Mouse (Mus musculus) gastrocnemius, adult 18-20 months (tissue): Measurements from ENCODE around the gene Cfap126. TPM values are rescaled to one million over a fixed set of nuclear protein-coding genes. Genes with fewer than 3 reads are reported as not detected.
A peak's percentile ranks its signal among the peaks of the same experiment; 100 is the strongest.
"Not testable (repeated sequence)": the region's sequence is repeated elsewhere in the genome, so short reads cannot be mapped to it uniquely, and the experiment has no call there.

Experiments
- DNase-seq: peaks from one replicate; pipeline ENCODE4 v3.0.0; 2021; ENCODE audit warnings: low spot score
- long read RNA-seq, 2 experiments: library from polyadenylated mRNA; stranded (forward); transcript quantifications; one replicate each; pipeline ENCODE4 v2.0.0; 2021
- total RNA-seq, 2 experiments: library from RNA; stranded (reverse); gene quantifications; 2 replicates each; pipeline ENCODE4 v1.2.3; 2021

Cfap126 gene
- 1 to 10 TPM; 1.2 to 2.0 TPM for total RNA-seq
- long read RNA-seq, experiment 1, partial matches to known transcripts, result 2 of 4 reads
- long read RNA-seq, experiment 1, other reads (novel, unspliced or antisense), result 0 of 4 reads
- long read RNA-seq, experiment 2, partial matches to known transcripts, result 0 of 1 reads
- long read RNA-seq, experiment 2, other reads (novel, unspliced or antisense), result 0 of 1 reads

GRCm38 (mm10) chr1:171113873-171114299 lies at the start of gene Cfap126:
TSS of gene Cfap126 (plus strand) at chr1:171113918.
- DNase-seq, result peak; percentile 94

DNA sequence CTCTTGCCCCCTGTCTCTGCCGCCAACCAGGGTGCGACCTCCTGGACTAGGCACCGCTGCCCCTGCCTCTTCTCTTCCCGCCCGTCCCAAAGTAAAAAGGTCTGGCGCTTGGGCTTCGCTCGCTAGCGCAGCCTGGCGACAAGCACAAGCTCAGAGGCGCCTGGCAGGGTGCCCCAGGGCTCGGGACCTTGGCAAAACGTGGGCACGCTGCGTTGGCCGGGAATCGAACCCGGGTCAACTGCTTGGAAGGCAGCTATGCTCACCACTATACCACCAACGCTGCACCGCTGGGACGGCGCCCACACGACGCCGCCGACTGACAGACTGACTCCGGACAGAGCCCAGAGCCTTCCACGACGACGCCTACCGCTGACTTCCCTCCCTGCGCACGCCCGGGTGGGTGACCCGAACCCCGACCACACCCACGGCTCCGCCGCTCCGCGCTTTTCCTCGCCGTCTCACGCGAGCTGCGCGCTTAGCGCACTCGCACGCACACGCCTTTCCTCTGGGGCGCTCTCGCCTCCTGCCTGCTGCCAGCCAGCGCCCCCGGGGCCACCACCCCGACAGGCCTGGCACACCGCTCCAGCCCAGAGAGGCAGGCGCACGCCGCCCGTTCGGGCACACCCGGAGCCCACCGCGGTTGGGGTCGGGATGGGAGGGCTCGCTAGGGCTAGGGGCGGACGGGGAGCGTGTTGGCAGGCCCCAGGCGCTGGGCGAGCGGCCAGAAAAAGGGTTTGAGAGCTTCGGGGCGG lies 49.1 kb upstream of the Cfap126 start, which contains the start of gene Fcgr3:
TSS of gene Fcgr3 (minus strand) at position 445 of the 752 bp plus-strand sequence.
- peak; percentile 73 for DNase-seq

DNA sequence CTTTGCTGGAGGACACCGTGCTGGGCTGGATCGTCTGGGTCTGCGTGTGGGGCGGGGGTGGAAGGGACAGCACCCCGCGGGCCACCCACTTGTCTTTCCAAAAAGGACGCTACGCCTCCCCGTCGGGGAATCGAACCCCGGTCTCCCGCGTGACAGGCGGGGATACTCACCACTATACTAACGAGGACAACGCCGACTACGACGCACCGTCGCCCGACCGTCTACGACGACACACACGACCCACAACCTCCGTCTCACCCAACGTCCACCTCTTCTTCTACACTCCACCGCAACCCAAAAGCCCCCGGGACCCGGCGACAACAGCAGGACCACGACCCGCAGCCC lies 48.5 kb upstream of the Cfap126 start:
- peak; percentile 29 for DNase-seq

DNA sequence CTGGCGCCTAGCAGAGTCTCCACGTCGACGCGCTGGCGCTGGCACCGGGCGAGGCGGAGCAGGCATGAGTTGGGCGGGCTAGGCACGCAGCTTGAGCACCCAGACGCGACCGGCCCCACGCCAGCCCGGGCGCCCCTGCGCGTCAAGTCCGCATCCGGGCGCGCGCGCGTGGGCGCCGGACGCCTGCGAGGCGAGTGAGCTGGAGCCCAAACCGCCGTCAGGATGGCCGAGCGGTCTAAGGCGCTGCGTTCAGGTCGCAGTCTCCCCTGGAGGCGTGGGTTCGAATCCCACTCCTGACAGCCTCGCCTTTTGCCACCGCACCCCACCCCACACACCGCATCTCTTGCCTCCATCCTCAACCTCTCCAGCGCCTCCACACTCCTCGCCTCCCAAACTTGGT lies 48.0 kb upstream of the Cfap126 start:
- DNase-seq, result not testable (repeated sequence)

GRCm38 (mm10) chr1:171066583-171066982 lies 47.1 kb upstream of the Cfap126 start:
- not testable (repeated sequence) for DNase-seq

GRCm38 (mm10) chr1:171067928-171068327 lies 45.8 kb upstream of the Cfap126 start:
- not testable (repeated sequence) for DNase-seq

- not testable (repeated sequence) for DNase-seq
Measured at GRCm38 (mm10) chr1:171069508-171069907, 44.2 kb upstream of the Cfap126 start.

DNA sequence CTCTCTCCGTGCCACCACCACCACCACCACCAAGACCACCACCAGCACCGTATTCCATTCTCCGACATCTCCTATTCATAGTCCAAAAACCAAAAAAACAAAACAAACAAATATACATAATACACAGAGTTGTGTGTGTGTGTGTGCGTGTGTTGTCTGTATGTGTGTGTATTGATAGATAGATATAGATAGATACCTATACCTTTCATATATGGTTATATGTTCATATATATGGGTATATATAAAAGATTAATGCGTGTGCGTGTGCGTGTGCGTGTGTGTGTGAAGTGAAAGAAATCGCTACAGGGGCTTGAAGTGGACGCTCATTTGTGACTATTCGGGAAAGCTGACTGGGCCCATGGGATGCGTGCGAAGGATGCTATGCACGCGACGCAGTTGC lies 42.8 kb upstream of the Cfap126 start:
- DNase-seq, result not testable (repeated sequence)

DNA sequence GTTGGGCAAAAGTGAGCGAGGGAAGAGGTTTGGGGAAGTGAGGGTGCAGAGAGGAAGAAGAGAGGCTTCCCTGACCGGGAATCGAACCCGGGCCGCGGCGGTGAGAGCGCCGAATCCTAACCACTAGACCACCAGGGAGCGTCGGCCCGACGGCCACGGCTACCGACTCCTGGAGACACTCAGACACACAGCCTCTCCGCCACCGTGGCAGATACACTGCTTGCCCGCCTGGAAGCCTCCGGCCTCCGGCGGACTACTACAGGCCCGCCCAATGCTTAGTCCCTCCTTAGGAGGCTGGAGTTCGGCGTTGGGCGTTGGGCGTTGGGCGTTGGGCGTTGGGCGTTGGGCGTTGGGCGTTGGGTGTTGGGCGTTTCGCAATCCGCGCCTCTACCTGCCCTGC lies 42.0 kb upstream of the Cfap126 start:
- DNase-seq, result not testable (repeated sequence)

DNA sequence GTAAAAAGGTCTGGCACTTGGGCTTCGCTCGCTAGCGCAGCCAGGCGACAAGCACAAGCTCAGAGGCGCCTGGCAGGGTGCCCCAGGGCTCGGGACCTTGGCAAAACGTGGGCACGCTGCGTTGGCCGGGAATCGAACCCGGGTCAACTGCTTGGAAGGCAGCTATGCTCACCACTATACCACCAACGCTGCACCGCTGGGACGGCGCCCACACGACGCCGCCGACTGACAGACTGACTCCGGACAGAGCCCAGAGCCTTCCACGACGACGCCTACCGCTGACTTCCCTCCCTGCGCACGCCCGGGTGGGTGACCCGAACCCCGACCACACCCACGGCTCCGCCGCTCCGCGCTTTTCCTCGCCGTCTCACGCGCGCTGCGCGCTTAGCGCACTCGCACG lies 41.5 kb upstream of the Cfap126 start:
- DNase-seq, result not testable (repeated sequence)

- DNase-seq, result not testable (repeated sequence)
Measured at GRCm38 (mm10) chr1:171074283-171074682, 39.4 kb upstream of the Cfap126 start.

GRCm38 (mm10) chr1:171076176-171076575 lies 37.5 kb upstream of the Cfap126 start:
- not testable (repeated sequence) for DNase-seq

GRCm38 (mm10) chr1:171077192-171077591 lies 36.5 kb upstream of the Cfap126 start:
- DNase-seq, result not testable (repeated sequence)

DNA sequence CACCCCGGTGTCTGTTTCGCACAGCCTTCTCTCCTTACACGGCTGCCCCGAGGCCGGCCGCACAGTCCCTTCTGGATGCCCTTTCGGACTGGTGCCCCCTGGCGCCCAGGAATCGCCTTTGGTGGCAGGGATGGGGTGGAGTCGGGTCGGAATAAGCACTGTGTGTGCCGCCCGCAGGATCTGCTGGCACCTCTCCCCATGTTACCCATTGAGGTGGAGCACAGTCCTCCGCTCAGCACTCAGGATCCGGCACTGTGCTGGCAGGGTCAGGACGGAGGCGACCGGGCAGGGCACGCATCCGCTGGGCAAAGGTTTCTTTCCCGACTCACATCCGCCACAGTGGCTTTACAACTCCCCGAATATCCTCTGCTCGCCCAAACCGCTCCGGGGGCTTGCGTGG lies 35.8 kb upstream of the Cfap126 start:
- not testable (repeated sequence) for DNase-seq

DNA sequence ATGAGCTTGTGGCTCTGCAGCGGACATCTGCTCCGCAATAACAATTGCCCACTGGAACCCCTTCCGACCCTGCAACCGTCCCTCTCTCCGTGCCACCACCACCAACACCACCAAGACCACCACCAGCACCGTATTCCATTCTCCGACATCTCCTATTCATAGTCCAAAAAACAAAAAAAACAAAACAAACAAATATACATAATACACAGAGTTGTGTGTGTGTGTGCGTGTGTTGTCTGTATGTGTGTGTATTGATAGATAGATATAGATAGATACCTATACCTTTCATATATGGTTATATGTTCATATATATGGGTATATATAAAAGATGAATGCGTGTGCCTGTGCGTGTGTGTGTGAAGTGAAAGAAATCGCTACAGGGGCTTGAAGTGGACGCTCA lies 35.3 kb upstream of the Cfap126 start:
- not testable (repeated sequence) for DNase-seq

- DNase-seq, result not testable (repeated sequence)
Measured at GRCm38 (mm10) chr1:171079345-171079744, 34.4 kb upstream of the Cfap126 start.

DNA sequence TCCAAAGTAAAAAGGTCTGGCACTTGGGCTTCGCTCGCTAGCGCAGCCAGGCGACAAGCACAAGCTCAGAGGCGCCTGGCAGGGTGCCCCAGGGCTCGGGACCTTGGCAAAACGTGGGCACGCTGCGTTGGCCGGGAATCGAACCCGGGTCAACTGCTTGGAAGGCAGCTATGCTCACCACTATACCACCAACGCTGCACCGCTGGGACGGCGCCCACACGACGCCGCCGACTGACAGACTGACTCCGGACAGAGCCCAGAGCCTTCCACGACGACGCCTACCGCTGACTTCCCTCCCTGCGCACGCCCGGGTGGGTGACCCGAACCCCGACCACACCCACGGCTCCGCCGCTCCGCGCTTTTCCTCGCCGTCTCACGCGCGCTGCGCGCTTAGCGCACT lies 33.9 kb upstream of the Cfap126 start:
- not testable (repeated sequence) for DNase-seq

DNA sequence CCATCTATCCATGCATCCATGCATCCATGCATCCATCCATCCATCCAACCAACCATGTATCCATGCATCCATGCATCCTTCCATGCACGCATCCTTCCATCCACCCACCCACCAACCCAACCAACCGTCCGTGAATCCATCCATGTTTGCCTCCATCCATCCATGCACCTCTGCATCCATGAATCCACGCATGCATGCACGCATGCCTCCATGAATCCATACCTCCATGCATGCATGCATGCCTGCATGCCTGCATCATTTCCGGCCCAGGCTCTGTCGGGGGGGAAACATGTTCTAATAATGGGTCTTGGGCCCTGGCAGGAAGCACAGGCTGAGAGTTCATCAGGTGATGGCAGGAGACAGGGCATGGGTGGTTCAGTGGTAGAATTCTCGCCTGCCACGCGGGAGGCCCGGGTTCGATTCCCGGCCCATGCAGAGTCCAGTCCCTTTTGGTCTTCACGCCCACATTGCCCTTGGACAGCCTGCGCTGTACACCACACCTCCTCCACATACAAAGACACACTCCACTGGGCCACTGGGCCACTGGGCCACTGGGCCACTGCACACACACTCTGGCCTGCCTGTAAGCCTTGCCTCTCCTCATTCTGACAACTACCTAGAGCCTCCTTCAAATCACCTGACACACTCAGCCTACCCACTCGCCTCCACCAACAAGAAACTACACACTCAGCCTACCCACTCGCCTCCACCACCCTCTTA lies 32.0 kb upstream of the Cfap126 start:
- not testable (repeated sequence) for DNase-seq

DNA sequence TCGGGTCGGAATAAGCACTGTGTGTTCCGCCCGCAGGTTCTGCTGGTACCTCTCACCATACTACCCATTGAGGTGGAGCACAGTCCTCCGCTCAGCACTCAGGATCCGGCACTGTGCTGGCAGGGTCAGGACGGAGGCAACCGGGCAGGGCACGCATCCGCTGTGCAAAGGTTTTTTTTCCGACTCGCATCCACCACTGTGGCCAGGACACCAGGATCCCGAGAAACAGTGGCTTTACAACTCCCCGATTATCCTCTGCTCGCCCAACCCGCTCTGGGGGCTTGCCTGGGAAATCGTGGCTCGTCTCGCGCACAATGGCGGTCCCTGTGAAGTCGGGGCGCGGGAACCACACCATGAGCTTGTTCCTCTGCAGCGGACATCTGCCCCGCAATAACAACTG lies 28.0 kb upstream of the Cfap126 start:
- DNase-seq, result no peak

GRCm38 (mm10) chr1:171088237-171088869 lies 25.4 kb upstream of the Cfap126 start:
- not testable (repeated sequence) for DNase-seq

GRCm38 (mm10) chr1:171089891-171090290 lies 23.8 kb upstream of the Cfap126 start:
- DNase-seq, result no peak

GRCm38 (mm10) chr1:171090761-171091160 lies 23.0 kb upstream of the Cfap126 start:
- DNase-seq, result no peak
